Comparison of ENCODE assay signal across 8 mouse cellular contexts in the genomic region with DNA sequence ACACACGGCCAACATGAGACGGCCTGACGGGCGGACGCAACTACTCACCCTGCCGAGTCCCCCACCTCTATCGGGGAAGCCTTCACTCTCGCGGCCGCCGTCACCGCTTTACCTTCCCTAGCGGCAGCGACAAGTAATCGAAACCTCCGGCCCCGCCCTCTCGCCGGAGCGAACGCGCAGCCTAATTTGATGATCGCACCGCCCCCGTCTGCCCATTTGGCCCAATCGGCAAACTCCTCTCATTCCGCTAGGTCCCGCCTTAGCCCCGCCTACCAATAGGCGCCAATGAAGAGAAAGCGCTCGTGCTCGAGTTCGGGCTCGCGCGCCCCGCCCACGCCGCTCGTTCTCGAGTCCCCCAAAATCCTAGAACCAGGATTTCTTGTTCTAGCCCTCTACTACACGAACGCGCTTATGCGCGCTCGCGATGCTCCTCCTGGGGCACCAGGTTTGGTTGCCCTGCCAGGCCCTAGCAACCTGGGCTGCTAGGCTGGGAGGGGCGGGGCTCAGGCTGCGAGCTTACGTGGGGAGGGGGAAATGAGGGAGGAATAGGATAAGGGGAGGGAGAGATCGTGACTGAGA. TPM values are rescaled to one million over a fixed set of nuclear protein-coding genes. Genes with fewer than 3 reads are reported as not detected.
A peak's percentile ranks its signal among the peaks of the same experiment; 100 is the strongest.
DNase-seq lines count a peak whose midpoint lies in the region; ATAC-seq lines count a peak whose summit lies in the region.

A gene (minus strand): TSS at position 162 of the 579 bp plus-strand sequence.

- H3K36me3 ChIP-seq in hindbrain, embryonic 12.5 days: no peaks in the 10 kb centered on the region

- H3K27ac ChIP-seq in hindbrain, embryonic 12.5 days: peak within 1 kb of the TSS; percentile 81

- peak within 1 kb of the TSS; percentile 58 for H3K4me2 ChIP-seq in hindbrain, embryonic 12.5 days (replicated peaks)

- WGBS in hindbrain, embryonic 12.5 days: 20% methylated on average over 53 of the region's 53 CpGs

- no peaks in the 10 kb centered on the region for H3K9me3 ChIP-seq in hindbrain, embryonic 12.5 days (replicated peaks)

- peaks cover 25% of the 10 kb centered on the region for H3K27me3 ChIP-seq in hindbrain, embryonic 12.5 days

- peak within 1 kb of the TSS; percentile 65 for H3K9ac ChIP-seq in hindbrain, embryonic 12.5 days

- H3K4me1 ChIP-seq in hindbrain, embryonic 12.5 days: 0 out of 2 replicates have a peak, but pooled peaks cover 2% of the 10 kb centered on the region

- peak within 1 kb of the TSS; percentile 55 for H3K4me3 ChIP-seq in hindbrain, embryonic 12.5 days

- peak; percentile 96 for DNase-seq in Muller cell, postnatal 12 days (ENCODE audit: inconsistent ontology term)
- DNase-seq in cerebellum, adult 9-11 months: peak; percentile 99
- DNase-seq in frontal cortex, postnatal 10 days (ENCODE audit: low spot score in 2 of 2): peak; percentile 93
- DNase-seq in layer of hippocampus, postnatal 14 days (ENCODE audit: low spot score in 2 of 2): peak; percentile 92 to 96
- DNase-seq in lung, postnatal 14 days: peak; percentile 94
- peak; percentile 83 for DNase-seq in retina, adult 2 months (ENCODE audit: low read depth, low spot score)
- peak; percentile 93 to 95 for DNase-seq in thymus, postnatal 36 days

- peak; percentile 95 for ATAC-seq in hindbrain, embryonic 12.5 days (ENCODE audit: low FRiP score)

RNA-seq across cellular contexts. Expression of the gene that starts here (rescaled TPM):
- 2.5 and 2.7 TPM in 2 replicates for polyA plus RNA-seq in hindbrain, embryonic 12.5 days (2016; fragmentation: Nextera tagmentation; extraction: Ambion mirVana)
- total RNA-seq in layer of hippocampus, postnatal 14 days (2021): 100 to 1,000 TPM; 105 to 111 TPM

Comparison
In these comparisons a context has a peak if more than half of its experiments do, and no peak if none do; other contexts are left out.
1. Peak in every context shown above with its lines: DNase-seq, ATAC-seq, H3K4me3 ChIP-seq and H3K27ac ChIP-seq.